Mouse (Mus musculus) left cerebral cortex, postnatal 36 days (tissue): ENCODE measurements around the gene Hoxb8. TPM values are rescaled to one million over a fixed set of nuclear protein-coding genes. Genes with fewer than 3 reads are reported as not detected.

Experiments
- DNase-seq, 2 experiments: peaks; one replicate each; pipeline ENCODE4 v3.0.0; 2021 to 2022; ENCODE audit warnings: low spot score in 2 of 2, mixed read lengths in 1 of 2
- intact Hi-C: fragments of 180-260 bp; cut with DNase I; formaldehyde crosslinking; loops from one replicate; pipeline ENCODE4 v1.15.1; 2025
- total RNA-seq, 2 experiments: library from RNA; stranded (reverse); gene quantifications; 2 replicates each; pipeline ENCODE4 v1.2.3; 2021

Hoxb8 gene
- not detected for total RNA-seq

DNA sequence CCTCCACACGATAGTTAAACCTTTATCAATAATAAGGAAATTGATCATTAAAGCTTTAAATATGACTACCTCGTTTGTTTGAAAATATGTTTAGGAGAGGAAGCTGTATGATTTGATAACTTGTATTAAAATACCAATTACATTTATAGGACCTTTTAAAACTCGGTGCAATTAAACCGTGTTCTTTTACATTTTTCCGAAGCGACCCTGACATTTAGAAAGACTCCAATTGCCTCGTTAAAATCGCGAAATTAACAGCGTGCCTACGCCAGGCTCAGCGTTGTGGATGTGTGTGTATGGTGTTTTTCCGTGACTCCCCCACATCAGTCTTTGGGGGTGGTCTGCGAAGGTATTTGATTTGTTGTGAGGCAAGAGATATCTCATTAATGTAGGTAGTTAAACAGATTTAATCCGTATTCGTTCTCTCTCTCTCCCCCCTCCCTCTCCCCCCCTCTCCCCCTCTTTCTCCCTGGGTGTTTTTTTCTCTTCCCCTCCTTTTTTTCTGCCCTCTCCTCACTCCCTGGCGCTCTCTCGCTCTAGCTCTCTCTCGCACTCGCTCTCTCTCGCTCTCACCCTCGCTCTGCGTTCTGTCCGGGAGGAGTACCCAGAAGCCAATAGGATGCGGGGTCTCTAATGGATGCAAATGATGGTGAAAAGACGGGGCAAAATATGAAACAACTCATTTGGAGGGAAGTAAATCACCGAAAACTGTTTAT, at the start of gene Hoxb8:
TSS of gene Hoxb8 (plus strand) at position 51 of the 716 bp plus-strand sequence.
- DNase-seq: no peak
- intact Hi-C loops: no loop called here

DNA sequence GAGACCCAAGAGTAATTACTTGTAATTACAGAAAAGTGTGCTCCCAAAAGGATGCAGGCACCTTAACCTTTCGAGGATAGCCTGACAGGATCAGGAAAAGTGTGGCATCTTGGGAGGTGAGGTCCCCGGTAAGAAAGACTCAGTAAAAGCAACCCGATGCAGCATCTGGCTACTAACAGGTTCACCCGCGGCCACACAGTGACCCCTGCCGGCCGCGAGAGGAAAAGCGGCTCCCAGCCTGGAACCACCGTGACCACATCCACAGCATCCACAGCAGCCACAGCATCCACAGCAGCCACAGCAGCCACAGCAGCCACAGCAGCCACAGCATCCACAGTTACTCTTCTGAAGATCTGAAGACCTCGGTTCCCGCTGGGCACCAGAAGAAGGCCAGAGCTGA, 46.8 kb upstream of the Hoxb8 start:
- DNase-seq: peak; percentile 12 to 15
- intact Hi-C loops: loop anchor here (2.0 to 10.0 kb wide), 3 partner anchors 90 to 350 kb away; no protein-coding TSS in a partner anchor

DNA sequence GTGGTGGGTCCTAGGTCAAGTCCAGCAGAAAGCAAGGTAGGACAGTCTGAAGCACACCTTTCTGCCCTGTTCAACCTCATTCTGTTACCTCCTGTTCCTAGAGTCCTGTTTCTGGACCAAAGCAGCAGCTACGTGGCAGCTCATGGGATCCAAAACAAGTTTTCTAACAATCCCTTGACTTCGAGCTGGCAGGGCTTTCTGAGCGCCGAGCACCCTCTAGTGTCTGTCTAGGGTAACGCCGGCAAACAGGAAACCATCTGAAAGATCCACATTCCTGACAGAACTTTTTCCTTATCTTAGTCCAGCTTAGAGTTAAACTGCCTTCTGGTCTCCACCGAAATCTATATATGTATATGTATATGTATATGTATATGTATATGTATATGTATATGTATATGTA, 41.5 kb upstream of the Hoxb8 start:
- peak in 1 of 2 experiments; percentile 33 for DNase-seq
- intact Hi-C loops: no loop called here

DNA sequence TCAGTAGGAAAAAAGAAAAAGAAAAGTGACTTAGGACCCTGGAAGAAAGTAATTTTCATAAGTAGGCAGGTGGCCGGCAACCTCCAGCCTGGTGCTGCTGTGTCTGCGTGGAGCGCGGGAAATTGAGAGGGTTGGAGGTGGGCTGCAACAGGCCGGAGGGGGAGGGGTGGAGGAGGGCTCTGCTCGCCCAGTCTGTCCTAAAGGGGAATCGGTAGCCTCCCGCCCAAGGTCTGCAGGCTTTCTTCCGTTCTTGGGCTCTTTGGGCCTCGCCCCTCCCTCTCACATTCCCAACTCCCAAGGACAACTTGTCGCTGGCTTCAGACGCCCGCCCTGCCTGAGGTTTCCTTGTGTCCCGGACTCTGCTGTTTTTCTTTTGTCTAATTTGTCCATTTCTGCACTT, 30.8 kb upstream of the Hoxb8 start:
- intact Hi-C loops: no loop called here
- no peak for DNase-seq

DNA sequence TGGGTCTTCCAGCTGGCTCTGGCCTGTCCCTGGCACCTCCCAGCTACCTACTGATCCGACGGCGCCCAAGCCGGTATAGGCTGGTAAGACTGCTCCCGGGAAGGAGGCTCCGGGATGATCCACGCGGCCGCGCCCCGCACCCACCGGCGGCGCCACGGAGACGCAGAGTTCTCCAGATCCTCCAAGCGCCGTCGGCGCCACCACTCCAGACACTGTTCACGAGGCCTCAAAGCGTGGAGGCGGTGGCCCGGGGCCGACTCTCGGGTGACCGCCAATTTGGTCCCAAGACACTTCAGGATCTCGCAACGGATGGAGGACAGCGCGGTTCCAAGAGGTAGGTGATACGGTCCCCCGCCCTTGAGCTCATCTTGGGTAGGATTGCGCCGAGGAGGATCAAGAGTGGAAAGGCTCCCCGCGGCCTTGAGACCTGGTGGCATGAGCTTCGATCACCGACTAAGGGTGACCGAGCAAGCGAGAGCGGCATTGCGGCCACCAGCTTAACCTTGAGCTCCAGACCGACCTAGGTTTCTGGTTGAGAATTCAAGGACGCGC, 30.1 kb upstream of the Hoxb8 start:
- intact Hi-C loops: no loop called here
- DNase-seq: no peak

DNA sequence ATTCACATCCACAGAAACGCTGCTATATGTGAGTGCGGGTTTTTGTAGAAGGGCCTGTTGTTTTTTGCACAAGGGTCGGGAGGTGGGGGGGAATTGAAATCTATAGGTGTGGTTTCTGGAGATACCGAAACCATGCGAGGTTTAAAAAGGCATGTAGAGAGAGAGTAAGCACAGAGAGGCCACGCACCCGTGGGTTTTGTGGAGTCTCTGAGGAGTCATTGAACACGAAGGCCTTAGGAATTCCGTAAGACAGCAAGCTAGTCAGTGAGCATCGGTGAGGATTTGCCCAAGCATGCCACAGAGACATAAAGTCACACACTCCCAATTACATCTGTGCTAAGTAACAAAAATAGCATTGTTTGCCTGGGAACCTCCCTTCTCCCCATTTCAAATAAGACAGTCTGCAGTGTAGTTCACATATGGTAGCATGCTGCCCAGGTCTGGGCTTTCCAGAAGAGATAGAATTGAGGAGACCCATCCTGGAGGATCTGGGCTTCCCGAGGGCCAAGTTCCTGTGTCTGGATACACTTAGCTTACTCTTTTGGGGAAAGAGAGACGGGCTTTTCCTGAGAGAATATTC, 29.1 kb upstream of the Hoxb8 start:
- no peak for DNase-seq
- intact Hi-C loops: no loop called here

DNA sequence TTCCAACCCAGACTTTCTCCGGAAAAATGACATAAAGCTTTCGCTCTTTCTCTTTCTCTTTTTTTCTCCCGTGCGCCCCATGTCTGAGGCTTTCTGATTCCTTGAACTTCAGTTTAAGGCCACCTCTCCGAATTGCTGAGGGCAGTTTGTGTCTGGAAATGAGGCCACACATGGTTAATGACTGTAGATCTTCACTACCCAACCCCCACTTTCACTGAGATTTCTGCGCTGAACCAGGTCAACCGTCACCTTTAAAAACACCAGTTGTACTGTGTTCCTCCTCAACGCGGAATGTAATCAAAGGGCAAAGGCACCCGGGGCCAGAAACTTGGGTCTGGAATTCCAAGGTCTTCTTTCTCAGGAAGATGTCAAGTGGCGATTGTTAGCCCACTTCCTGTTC, 27.5 kb upstream of the Hoxb8 start:
- DNase-seq: no peak
- intact Hi-C loops: no loop called here

DNA sequence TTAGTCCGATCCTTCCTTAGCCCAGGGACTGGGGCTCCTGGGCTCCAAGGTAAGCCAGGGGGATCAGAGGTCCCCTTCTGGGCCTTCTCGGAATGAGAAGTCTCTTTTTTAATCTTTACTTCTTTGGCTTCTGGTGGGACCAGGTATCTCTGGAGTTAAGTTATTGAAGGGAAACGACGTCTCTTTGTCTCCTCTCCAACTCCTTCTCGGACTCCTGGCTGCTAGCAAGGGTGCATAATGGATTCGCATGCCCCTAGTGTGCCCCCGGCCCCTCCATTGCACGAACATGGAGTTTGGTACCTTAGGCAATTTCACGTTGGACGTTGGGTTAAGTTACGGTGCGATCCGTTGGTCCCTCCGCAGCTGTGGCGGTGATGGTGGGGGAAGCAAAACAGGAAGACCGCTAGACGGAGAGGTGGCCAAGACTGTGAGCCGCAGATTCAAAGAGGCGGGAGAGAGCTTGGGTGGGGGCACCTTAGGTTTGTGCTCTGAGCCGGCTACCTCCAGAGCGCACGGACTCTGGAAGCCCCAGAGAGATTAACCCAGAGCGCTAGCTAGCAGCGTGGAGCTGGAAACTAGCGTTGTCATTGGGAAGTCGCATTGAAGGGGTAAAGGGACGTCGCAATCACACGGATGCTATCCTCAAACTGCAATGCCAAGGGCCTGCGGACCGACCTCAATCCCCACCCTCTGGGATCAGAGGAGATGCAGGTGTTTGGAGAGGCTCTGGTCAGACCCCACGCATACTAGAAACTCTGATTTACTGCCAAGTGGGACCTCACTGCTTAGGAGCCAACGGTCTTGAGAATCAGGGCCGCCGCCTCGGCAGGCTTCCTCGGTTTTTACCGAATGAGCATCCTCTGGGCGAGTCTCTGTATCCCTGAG, 26.4 kb upstream of the Hoxb8 start:
- intact Hi-C loops: no loop called here
- no peak for DNase-seq

DNA sequence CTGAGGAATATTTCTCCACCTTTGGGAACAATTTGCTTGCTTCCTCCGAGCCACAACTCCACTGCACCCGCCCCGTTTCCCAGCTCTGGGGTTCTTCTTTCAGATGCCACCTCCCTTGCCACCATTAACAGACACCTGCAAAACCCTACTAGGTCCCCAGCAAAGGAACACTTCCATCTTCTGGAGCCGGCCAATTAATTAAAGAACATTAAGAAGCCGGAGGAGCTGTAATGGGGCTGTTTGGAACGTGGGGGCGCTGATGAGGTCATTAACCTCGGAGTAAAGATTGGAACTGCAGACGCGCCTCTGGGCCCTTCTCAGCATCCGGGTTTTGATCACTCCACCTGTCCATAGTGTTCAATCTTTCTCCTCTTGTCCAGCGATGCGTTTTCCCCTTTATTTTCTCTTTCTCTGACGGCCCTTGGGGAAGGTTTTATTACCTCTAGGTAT, 25.7 kb upstream of the Hoxb8 start:
- intact Hi-C loops: no loop called here
- no peak for DNase-seq

DNA sequence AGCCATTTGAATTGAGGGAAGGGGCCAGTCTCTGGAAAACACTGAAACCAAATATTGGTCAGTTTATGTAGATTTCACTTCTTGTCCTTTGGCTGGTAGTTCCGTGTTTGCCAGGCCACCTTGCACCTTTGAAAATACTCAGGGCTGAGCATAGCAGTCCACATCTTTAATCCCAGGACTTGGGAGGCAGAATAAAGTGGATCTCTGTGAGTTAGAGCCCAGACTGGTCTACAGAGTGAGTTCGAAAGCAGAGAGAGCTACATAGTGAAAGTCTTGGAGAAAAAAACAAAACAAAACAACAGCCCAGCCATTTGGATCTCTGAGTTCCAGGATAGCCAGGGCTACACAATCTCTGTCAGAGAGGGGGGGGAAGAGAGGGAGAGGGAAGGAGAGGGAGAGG, 24.6 kb upstream of the Hoxb8 start:
- no peak for DNase-seq
- intact Hi-C loops: no loop called here

DNA sequence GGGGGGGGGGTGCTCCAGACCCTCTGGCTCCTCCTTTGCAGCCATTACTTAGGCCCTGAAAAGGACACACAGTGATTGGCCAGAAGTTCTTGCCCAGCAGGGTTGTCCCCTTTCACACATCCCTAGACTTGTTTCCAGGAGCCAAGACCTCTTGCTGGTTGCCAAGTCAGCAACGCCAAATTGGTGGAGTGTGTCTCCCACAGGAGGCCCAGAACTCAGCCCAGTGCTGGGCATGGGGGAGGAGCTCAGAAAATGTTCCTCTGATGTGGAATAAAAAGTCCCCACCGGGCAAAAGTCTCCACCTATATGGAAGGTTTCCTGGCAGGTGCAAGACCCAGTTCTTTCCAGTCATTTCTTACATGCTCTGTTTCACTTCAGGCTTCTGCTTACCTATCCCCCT, 22.7 kb upstream of the Hoxb8 start:
- intact Hi-C loops: no loop called here
- DNase-seq: no peak

DNA sequence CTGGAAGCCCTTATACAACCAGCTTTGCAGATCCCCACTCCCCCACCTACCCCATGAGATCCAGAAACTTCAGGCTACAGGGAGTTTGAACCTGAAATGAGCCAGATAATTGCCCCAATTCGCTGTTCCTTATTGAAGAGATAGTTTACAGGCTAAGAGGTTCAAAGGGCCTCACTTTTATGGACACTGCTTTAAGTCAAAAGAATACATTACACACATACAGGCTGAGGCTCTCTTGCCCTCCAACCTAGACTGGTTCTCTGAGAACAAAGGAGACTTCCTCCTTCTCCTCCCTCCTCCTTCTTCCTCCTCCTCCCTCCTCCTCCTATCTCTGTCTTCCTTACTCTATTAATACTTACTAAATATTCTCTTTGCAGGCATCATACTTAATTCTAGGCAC, 22.2 kb upstream of the Hoxb8 start:
- DNase-seq: no peak
- intact Hi-C loops: no loop called here

DNA sequence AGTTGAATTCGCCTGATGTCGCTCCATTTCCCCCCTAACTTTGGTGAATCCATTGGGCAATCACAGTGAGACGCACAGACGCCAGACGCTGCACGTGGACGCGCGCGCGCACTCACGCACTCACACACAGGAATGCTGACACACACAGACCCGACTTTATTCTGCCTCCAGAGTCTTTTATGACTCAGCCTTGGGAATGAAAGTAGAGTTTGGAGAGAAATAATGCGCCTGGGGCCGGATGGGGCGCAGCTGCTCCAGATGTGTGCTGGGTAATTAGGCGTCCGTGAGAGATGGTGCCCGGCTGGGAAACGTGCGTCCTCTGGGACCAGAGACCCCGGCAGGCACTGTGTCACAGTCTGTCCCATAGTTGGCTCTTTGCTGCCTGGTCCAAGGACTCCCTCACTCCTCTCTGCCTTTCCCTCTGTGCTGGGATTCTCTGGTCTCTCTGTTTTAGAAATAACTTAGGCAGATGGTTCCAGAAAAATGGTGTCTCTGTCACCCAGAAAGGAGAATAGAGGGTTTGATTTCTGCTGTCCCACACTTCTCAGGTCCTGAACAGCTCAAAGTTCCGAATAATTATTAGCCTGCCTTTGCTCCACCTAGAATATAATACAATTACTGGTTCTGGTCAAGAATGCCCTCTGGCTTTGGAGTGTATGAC, 21.3 kb upstream of the Hoxb8 start:
- intact Hi-C loops: no loop called here

DNA sequence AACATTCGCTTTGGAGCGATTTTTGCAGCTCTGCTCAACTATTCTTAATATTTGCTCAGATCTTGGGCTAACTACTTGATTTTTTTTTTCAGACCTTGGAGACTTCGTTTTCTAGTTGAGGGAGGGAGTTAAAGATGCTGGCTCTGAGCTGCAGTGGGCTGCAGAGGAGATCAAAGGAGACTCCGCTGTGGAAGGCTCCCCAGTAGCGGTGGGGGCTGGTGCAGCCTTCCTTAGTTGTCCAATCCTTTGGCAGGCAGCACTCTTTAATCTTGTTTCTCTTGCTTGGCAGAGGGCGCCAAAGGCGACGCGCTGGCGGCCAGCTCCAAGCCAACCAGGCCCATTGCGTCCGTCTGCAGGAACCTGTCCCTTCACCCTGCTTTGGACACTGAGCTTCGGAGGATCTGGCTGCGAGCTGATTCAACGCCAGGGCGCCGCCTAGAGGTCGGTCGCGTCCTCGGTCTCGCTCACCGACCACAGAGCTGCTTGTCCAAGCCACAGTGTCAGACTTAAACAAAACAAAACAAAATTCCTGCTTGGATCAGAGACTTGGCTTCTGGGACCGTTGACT, 20.3 kb upstream of the Hoxb8 start:
- DNase-seq: no peak
- intact Hi-C loops: no loop called here

More for the DNA sequence above, 21.3 kb upstream of the Hoxb8 start:
- no peak for DNase-seq

DNA sequence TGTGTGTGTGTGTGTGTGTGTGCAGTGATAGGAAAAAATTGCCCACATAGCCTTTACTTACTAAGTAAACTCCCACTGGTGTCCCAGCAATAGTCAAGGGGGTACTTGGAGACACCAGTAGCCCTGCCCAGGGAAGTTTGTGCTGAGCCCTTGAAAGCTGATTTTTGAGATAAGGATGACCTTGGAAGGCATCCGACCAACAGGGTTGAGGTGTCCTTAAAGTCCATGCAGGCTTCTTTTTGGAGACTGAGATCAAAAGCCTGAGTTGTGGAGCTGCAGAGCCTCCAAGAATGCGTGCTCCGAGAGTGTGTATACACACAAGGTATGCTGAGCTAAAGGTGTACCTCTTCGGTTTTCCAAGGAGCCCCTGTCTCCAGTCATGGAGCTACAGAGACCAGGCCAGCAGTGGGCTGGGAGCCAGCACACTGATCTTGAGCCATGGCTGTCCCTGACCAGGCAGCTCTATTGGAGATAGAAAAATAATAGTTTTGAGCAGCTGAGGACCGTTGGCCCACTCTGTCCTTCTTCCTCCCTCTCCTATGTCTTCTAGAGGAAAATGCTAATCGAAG, 19.4 kb upstream of the Hoxb8 start:
- intact Hi-C loops: no loop called here
- DNase-seq: no peak

DNA sequence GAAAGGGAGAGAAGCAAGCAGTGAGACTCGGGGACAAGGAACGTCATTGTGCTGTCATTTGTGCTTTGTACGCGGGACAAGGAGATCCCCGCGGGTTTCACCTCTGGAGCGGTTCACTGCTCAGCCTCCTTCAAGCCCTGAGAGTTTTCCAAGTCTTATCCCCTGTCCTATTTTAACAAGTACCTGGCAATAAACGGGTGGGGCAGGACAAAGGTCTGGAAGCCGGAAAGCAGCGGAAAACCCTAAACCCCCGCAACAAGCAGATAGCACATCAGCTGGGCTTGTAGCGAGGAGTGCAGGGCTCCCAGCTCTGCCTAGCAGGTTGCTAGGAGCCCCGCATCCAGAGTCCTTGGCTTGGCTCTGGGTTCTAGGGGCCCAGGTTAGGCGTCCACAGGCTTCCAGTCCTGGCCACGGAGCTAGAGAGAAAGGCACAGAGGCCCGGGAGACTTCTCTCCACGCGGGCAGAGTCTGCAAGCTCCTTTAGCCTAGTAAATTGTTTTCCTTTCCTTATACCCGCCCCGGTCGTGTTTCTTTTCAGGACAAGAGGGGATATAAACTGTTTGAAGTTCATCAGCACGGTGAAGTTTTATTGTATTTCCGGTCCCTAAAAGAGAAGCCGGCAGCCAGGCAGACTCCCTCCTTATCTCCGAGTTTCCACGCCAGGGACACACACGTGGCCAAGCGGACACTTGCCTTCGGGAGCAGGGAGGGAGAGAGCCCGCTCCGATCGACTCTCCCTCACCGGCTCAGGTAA, 17.9 kb upstream of the Hoxb8 start:
- intact Hi-C loops: no loop called here

DNA sequence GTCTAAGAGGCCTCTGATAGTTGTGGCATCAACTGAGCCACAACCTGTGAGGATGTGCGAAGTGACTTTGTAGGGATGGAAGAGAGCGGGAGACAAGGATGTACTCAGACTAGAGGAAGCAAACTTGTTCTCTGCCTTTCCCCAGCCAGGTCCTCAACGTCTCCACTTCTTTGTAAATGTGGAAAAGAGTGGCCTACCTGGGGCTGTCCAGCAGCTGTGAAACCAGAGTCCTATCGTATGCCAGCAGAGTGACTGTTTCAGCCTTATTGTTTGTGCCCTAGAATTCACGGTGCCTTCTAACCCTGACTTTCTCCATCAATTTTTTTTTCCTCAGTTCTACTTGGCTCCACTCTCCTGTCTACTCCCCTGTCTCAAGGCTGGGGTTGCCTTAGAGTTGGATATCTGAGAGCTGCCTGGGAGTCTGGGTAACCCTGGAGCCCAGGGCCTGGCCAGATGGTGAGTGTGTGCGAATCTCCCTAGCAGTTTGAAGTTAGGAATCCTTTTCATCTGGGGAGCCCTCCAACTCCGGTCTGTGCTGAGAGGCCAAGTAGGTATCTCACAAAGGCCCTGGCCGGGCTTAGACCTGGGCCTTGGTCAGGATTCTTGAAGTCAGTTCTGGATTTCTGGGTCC, 17.2 kb upstream of the Hoxb8 start:
- no peak for DNase-seq
- intact Hi-C loops: no loop called here

More for the DNA sequence above, 17.9 kb upstream of the Hoxb8 start:
- DNase-seq: no peak

DNA sequence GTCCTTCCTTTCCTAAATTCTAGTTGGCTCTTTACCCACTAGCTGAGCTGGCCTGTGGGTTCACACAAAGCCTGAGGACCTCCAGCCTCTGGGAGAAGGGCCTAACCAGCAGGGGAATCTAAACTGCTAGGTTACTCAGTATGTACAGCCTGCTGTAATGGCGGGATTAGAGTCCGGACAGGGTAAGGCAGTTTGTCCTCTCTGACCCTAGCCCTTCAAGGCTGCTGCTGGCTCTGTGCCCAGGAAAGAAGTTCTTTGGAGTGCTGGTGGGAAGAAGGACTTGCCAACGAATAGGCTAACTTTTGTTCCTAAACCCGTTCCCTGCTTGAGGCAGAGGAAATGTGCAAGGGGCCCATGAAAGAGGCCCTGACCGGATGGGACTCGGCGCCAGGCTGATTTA, 15.8 kb upstream of the Hoxb8 start:
- intact Hi-C loops: no loop called here
- DNase-seq: no peak
